Mouse (Mus musculus): Measurements from ENCODE around the gene Wdr45.

Wdr45 gene

GRCm38 (mm10) chrX:7762921-7763197 lies 48.7 kb downstream of the Wdr45 start:
- in situ Hi-C loops (cut with MboI; ENCODE audit: low sequenced_read_pairs), result no loop called here

- in situ Hi-C loops (cut with MboI; ENCODE audit: low sequenced_read_pairs), result no loop called here
Measured at GRCm38 (mm10) chrX:7763631-7764393, 49.7 kb downstream of the Wdr45 start.

GRCm38 (mm10) chrX:7764657-7765280 lies 50.6 kb downstream of the Wdr45 start:
- in situ Hi-C loops (cut with MboI; ENCODE audit: low sequenced_read_pairs), result no loop called here

- in situ Hi-C loops (cut with MboI; ENCODE audit: low sequenced_read_pairs), result no loop called here
Measured at GRCm38 (mm10) chrX:7765281-7765670, 51.1 kb downstream of the Wdr45 start.

- in situ Hi-C loops (cut with MboI; ENCODE audit: low sequenced_read_pairs), result no loop called here
Measured at GRCm38 (mm10) chrX:7765764-7766163, 51.6 kb downstream of the Wdr45 start.

- in situ Hi-C loops (cut with MboI; ENCODE audit: low sequenced_read_pairs), result no loop called here
Measured at GRCm38 (mm10) chrX:7769302-7770017, 55.3 kb downstream of the Wdr45 start.

GRCm38 (mm10) chrX:7772766-7773165 lies 58.6 kb downstream of the Wdr45 start:
- in situ Hi-C loops (cut with MboI; ENCODE audit: low sequenced_read_pairs), result no loop called here

GRCm38 (mm10) chrX:7775501-7776205 lies 61.5 kb downstream of the Wdr45 start:
- in situ Hi-C loops (cut with MboI; ENCODE audit: low sequenced_read_pairs), result no loop called here

GRCm38 (mm10) chrX:7776329-7777082 lies 62.4 kb downstream of the Wdr45 start:
- in situ Hi-C loops (cut with MboI; ENCODE audit: low sequenced_read_pairs), result no loop called here

All from CH12F3 (cell line).